Mouse (Mus musculus): Measurements from ENCODE around the gene Arsk.

Gene Arsk

DNA sequence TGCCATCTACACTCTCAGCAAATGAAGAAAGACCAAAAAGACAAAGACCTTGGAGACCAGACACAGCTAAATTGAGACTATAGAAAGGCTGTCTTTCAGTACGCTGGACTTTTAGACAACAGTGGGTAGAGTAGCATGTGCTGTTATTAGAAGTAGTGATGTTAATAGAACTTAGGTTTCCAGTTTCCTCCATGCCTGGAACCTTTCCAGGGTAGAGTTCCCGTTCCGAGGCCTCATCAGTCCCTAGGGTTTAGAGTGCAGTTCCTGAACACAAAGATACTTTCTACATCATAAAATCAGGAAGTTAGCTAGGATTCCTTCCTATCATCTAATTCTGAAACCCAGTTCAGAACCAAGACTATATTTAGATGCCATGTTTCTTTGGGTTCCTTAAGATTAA lies 73.9 kb downstream of the Arsk start:
- in situ Hi-C loops (cut with MboI), result no loop called here

DNA sequence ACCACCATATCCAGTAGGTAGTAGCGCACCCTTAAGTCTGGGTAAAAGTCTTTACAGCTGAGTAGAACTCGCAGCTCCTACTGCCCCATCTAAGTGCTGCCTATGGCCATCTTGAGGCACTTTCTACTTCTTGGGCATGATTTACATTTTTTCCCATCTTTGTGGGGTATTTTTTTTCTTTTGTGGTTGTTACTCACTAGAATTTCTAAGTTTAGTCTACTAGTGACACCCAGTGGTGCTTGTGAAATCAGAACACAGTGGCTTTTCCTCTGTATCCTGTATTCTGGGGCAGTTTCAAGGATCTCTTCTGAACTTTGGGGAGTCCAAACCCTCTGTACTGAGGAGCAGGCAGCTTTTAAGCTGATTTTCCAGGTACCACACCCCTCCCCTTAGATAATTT lies 76.7 kb downstream of the Arsk start:
- in situ Hi-C loops (cut with MboI), result no loop called here

DNA sequence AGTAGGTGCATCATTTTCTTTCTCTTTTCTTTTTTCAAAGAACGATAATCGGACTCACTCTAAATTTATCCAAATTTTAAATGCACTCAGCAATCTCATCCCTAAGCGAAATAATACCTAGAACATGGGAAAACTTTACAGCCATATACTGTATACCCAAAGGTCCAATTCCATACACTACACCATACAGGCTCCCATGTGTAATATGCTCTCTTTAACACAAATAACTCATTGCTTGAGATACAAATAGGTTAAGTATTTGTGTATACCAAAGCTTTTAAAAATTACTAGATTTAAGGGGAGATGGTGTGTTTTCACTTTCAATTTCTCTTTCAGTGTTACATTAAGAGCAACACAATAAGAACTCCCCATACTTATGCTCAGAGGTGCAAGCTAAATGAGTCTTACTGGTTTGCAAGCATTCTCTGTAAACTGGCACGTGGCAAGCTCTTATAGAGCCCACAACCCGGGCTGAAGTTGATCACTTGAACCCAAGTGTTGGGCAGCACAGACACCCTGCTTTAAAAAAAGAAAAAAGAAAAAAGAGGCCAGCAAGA lies 79.5 kb downstream of the Arsk start:
- in situ Hi-C loops (cut with MboI), result no loop called here

DNA sequence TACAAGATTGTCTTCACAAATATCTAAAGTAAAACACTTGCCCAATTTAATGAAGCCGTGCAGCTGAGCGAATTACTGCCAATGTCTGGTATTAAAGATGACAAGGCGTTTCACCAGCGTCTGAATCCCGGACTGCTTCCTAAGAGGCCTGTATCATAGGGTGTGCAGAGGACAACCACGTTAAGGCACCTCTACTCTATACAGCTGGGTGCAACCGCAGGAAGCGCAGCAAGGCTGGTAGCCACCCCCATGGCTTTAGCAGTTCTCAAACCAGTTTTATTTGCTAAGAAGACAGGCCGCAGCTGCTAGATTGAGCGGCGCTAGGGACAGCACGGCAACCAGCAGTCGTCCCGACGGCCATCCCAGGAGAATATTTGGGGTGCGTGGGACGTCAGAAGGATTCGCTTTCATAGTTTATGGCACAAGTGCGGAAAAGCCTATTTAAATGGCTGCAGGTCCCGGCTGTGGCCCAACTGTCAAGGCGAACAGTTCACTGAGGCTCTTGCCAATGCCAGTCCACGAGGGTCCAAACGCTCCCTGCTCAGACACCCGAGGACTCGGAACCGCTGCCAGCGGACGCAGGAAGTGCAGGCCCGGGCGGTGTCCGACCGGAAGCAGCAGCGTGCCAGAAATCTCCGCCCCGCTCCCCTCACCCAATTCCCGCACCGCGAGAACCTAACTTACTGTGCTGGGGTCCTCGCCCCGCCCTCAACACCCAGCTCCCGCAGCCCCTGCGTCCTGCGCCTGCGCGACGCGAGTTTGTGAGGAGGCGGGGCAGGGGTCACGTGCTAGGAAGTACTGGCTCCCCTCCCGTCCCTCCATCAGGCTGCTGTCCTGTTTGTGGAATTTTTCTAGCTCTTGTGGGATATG lies 80.3 kb downstream of the Arsk start, which contains the start of gene Rfesd:
Rfesd (minus strand) TSS at position 746 of the 870 bp plus-strand sequence.
- in situ Hi-C loops (cut with MboI), result no loop called here

DNA sequence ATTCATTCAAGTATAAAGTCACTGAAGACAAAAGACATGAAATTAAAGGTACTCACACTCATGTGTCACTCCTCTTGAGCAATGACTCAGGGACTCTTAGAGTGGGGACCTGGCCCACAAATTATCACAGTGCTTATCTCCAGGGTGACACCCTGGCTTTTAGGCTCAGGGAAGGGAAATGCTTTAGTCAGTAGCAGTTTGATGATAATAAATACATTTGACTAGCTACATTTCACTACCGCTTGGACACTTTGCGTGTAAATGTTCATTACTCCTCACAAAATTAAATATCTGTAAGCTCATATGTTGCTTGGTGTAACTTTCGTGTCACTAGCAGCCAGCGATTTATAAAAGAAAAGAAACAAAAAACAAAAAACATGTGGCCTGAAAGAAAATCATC lies 81.0 kb downstream of the Arsk start:
- in situ Hi-C loops (cut with MboI), result no loop called here

DNA sequence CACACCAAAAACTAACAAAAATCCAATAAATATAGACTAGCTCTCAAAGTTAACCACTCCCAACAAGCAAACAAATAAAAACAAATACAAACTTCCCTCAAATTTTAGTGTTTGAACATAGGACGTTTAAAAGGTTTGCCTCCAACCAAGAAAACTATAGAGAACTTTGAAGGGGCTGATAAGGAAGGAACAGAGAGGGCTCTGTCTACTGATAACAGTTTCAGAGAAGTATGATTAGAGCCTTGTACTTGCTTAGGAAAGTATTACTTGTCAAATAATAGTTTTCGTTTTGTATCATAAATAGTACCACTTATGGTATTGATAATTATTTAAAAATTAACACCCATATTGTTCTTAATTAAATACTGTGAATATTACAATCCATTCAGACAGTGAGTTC lies 83.9 kb downstream of the Arsk start:
- in situ Hi-C loops (cut with MboI), result no loop called here

Data from mature B cell (primary cell).